Mouse (Mus musculus): ENCODE results near the gene Myh9.

Gene Myh9

DNA sequence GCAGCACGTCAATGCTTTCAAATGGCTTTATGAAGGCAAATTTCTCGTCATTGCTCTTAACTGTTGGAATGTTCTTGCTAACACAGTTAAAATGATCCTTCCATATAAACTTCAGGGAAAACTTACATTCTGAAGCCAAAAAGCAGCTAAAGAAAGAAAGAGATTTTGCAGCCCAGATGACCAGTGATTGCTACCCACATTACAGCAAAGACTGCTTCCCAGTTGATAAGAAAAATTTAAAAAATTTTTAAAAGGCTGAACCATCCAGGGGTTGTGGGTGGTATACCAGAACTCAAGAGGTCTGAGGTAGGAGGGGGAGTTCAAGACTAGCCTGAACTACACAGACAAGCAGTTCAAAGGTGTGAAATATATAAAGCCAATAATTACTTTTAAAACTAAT, 1.1 kb upstream of the Myh9 start:
- WGBS, result 32% methylated on average over 2 of the region's 2 CpGs

DNA sequence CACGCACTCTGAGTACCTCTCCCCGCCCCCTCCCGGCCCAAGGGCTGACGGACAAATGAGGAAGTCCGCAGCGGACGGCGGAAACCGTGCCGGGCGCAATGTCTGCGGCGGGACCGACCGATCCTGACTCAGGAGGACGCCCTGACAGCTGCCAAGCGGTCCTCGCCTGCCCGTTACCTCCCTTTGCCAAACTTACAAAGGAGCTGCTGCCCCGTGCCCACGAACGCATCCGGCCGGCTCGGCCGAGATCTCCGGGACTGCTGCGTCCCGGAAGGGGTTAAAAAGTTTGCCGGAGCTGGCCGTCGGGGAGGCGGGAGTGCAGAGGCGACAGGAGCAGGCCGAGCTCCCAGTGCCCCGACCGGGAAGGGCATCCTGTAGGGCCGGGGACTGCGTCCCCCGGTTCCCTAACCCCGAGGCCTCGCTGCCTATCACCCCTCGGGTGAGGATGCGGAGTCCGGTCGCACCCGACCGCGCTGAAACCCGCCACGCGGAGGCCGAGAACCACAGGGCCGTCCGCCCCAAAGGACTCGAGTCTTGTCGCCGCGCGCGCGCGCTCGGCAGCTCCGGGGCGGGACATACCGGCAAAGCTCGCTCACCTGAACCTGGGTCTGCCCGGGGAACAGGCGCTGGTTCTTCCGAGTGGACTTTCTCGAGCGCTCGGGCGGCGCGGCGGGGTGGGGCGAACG, 471 bp downstream of the Myh9 start:
- WGBS, result under 1% methylated on average over 80 of the region's 80 CpGs

DNA sequence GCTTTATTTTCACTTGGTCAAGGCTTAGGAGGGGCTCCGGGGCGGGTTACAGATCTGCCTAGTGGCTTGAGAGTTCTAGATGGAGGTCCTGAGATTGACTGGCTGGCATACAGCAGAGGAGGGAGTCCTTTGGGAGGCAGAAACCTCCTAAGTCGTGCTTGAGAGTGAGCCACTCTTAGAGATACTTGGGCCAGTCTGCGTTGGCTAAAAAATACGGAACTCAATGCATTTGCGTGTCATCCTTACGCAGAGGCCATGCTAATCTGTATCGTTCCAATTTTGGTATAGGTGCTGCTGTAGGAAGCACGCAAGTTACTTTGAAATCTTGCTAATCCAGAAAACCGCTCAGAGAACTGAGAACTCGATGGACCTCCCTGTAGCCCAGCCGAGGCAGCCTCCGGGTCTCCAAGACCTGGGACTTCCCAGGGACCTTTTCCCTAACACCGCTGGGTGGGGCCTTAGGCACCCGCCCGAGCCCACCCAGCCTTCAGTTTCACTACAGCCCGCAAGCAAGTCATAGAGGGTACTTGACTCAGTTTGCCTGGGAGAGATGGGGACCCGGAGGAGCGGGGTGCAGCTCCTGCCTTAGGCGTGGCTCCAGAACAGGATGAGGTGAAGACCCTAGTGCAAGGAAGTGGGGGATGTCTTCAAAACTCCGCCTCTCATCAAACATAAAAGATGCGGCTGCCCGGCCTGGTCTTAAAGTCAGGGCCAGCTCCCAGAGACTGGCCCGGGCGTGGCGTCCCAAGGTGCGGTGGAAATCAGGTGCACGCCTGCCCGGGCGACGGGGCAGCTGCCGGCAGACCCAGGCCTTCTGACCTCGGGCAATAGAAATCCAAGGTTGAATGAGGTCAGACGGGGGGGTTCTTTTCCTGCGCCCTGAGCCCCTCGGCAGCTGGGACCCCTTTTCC, 1.3 kb downstream of the Myh9 start:
- 5% methylated on average over 36 of the region's 36 CpGs for WGBS

DNA sequence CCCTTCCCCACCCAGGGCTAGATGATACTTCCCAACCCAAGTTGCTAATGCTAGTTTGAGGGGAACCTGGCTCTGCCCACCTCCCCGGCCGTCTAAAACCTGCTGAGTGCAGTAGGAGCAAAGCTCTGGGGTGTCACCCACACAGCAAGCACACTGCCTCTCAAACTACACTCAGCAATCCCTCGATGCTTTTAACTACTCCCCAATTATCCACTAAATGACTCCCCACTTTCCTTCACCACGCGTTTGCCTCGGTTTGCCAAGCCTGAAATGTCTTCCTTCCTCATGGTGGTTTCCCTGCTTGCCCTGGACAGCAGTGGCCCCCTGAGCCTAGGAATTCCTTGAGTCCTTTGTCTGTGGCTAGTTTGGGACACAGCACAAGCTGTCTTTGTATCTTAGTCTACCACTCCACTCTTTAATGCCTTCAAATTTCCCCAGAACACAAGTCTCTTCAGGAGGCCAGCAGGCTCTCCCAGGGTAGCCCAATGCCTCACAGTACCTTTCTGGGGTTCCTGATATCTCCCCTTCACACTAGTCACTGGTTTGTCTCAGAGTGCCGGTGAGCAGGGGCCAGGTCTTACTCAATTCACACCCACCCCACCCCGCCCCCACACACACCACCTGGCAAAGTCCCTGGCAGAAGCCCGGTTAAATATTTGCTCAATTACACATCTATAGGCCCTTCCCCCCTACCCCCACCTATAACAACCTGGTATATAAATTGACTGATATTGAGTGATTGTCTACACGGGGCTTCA, 2.3 kb downstream of the Myh9 start:
- 20% methylated on average over 10 of the region's 10 CpGs for WGBS

DNA sequence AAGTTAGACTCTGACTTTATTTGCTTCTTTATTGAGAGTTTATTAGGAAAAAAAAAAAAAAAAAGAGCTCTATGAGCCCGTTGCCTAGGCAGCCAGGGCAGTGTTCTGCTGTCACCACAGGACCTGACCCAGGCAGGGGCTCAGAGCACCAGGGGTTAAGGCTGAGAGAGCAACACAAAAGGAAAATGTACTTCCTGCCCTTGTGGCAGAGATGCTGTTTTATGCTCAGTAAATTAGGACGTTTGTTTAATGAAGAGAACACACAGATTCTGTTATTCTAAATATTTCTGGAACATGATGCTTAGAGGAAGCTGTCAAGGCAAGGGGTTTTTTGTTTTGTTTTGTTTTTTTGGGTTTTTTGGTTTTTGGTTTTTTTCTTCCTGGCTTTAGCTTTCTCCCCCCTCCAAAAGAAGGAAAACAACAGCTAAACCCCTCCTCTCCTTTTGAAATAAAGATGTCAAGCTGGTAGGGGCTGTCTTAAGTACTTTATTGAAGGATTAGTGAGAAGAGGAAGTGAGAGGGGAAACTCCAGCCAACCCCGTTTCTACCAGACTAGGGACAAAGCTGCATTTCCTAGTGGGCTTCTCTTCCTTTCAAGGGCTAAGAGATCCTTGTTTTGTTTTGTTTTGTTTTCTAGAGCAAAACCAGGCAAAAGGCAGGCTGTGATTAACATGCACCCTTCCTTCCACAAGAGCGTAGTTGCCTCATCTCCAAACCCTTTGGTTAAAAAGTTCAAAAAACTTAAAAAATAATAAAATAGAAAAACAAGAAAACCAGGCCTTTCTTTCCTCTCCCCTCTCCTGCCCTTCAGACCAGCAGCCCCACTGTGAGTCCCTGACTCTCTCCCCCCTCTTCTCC, 3.2 kb downstream of the Myh9 start:
- 55% methylated on average over 4 of the region's 4 CpGs for WGBS

GRCm38 (mm10) chr15:77837444-77838117, 4.4 kb downstream of the Myh9 start:
- WGBS, result 60% methylated on average over 10 of the region's 10 CpGs

DNA sequence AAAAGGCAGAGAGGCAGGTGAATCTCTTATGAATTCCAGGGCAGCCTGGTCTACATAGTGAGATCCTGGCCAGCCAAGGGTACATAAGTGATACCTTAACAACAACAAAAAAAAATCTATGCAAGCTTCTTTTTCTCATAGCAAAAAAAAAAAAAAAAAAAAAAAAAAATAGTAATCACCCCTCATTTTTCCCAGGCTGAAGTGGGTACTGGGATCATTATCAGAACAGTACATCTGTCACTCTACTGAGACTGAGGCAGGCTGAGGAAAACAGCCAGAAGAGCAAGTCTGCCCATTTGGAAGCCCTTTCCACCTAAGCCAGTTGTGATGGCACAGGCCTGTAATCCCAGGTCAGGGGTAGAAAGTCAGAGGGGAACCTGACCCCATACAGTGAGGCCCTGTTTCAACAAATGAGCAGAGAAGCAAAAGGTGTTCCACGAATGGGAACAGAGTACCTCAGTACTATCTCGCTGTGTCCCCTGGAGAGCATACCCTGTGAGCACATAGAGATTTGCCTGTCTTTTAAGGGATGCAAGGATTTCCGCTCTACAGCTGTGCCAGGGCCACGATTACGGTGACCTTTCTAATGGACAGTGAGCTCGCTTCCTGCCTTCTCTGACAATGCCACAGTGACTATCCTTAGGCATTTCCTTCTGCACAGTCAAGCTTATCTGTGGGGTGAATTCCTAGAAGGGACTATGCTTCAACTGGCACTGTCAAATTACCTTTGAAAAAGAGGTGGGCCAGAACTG, 5.1 kb downstream of the Myh9 start:
- WGBS, result 63% methylated on average over 6 of the region's 6 CpGs

GRCm38 (mm10) chr15:77835930-77836653, 5.9 kb downstream of the Myh9 start:
- WGBS, result 65% methylated on average over 9 of the region's 9 CpGs

DNA sequence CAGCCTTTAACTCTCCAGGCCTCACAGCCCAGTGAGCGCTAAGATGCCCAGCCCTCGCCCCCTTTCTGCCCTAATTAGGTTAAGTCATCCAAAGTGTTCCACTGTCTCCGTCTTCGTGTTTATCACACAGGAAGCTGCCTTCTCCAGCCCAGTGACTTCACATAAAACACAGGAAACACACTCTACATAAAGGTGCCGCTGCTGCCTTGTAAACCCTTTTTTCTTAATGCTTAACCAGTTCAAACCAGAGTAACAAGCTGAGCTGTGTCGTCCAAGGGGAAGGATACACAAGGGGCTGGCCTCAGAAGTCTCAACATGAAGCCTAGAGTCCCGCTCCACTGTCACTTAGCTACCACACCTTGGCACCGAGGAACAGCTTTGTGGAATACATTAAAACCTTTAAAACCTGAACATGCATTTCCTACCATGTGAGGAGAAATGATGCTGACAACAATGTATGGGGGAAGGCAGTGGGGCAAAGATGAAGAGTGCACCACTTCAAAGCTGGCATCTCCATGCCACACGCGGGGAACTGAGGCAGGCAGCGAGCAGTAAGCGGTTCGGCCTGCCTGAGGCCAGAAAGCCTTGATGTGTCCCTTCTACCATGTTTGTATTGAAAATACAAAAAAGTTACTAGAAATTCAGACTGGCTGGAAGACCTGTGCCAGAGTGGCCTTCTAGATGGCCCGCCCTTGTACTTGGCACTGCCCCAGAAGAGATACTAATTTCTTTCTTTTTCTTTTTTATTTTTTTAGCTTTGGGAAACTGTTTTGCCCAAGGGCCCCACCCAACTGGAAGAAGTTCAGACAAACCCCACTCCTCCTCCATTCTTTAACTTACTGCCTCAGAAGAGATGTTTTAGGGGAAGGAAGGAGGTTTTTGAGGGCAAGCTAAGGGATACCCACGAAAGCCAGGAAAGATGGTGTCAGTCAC, 7.4 kb downstream of the Myh9 start:
- WGBS, result 75% methylated on average over 15 of the region's 15 CpGs

- 89% methylated on average over 6 of the region's 6 CpGs for WGBS
These were observed 8.2 kb downstream of the Myh9 start for GRCm38 (mm10) chr15:77833731-77834130.

DNA sequence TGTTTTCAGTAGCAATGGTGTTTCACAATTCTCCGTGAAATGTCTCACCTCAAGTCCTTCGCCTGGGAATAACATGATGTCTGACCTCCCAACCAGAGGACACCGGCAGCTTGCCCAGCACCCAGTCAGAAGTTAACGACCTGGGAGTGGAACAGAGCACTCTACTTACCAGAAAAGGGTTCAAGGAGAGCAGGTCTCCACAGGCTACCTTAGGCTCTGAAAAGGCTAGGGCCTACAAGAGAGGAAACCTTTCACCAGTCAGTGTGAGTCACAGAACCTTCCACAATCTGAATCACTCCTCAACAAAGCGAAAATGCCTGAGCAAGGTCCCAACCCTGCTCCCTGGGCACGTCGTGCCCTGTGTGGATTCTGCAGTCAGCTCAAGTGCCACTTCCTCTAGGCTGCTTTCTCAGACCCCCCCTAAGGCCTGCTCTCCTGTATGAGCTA, 9.5 kb downstream of the Myh9 start:
- WGBS, result 68% methylated on average over 7 of the region's 7 CpGs

- WGBS, result 72% methylated on average over 8 of the region's 8 CpGs
These were observed 10.1 kb downstream of the Myh9 start for GRCm38 (mm10) chr15:77831754-77832457.

DNA sequence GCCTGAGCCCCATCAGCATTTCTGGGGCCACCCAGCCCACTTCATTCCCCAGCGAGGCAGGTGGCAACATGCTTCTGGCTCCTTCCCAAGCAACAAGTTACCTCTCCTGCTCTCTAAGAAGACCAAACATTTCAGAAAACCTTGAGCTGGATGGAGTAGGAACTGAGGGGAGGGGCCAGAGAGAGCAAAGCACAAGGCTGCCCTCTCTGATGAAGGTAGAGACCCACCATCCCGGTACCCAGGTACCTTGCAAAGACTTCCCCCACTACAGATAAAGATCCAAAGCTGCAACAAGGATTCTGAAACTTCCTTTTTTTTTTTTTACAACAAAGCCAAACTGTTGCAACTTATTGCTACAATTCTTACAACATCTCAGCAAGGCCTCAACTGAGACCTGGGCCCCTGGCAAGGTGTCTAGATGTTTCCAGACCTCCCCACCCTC, 10.8 kb downstream of the Myh9 start:
- 76% methylated on average over 2 of the region's 2 CpGs for WGBS

DNA sequence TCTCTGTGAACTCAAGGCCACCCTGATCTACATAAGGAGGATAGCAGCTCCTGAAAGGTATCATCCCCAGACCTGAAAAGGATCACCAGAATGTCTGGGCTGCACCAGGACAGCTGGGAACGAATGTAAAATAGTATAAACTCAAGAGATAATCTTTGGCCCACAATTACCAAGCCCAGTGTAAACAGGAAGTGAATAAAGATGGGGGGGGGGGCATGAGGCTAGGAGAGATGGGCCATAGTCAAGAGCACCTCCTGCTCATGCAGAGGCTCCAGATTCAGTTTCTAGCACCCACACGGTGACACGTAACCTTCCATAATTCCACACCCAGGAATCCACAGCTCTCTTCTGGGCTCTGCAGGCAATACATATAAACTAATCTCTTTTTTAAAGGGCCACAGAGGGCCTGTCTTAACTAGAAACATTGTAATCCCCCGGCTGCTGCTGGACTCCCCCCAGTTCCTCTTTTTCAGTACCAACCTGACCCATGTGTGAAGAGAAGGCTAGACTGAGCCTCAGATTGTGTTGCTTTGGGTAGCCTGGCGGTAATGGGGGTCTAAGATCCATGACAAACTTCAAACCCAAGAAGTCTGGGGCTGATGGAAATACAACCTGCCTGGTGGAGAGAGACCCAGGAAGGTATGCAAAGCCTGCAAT, 11.4 kb downstream of the Myh9 start:
- WGBS, result 78% methylated on average over 5 of the region's 5 CpGs

DNA sequence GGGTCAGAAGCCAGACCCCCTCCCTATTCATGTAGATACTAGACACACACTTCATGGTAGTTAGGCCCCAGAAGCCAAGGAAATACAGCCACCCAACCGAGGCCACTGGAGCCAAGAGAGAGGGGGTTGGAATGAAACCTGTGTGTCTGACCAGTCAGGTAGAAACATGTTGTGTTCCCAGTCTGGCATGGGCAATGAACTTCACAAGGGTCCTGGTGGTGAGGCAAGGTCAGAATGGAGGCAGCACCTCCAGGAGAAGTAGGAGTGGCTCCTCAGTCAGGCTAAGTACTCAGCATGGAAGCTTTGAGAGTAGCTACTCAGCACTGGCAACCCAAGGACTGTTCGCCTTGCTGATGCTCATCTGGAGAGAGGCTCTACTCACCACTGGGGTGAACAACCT, 12.4 kb downstream of the Myh9 start:
- WGBS, result 78% methylated on average over 2 of the region's 2 CpGs

DNA sequence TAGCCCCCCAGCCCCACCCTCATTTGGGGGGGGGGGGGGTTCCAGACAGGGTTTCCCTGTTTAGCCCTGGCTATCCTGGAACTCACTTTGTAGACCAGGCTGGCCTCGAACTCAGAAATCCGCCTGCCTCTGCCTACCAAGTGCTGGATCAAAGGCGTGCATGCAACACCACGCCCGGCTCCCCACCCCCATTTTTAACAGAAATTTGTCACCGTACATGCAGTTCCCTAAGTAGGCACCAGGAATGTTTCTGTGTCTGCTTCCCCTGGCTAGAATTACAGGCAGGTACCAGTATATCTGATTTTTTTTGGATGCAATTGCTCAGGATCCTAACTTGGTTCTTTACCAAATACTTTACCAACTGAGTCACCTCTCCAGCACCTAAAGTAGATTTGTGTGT, 13.1 kb downstream of the Myh9 start:
- WGBS, result 93% methylated on average over 6 of the region's 6 CpGs

DNA sequence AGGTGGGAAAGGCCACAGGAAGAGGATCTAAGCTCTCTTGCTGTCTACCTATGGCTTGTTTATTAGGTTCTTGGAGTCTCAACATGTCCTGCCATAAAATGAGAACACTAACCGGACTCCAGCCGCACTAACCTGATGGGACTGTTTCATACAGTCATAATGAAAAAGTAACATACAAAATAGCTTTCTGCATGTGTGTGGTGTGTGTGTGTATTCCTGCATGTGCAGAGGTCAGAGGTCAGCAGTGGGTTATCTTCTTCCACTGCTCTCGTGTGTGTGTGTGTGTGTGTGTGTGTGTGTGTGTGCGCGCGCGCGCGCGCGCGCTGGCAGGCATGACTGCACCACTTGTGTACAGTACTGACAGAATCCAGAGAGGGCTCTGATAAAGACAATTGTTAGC, 13.7 kb downstream of the Myh9 start:
- 84% methylated on average over 12 of the region's 12 CpGs for WGBS

All from cerebral cortex, adult 2 months (tissue).